Mouse (Mus musculus): ENCODE data around the gene Rpl35.

GRCm38 (mm10) chr2:38964198-38964597 is 41.2 kb downstream of the Rpl35 start:
- TF ChIP-seq POLR2A (IDR thresholded peaks at IDR 0.05; ENCODE audit: insufficient read depth, low read depth, low read length) (no peak), EP300 (IDR thresholded peaks at IDR 0.05; ENCODE audit: insufficient read depth, low read depth, low read length) (no peak), CTCF (IDR thresholded peaks at IDR 0.05) (no peak)
